Mouse (Mus musculus): Measurements from ENCODE around the gene Ush2a. TPM values are rescaled to one million over a fixed set of nuclear protein-coding genes. Genes with fewer than 3 reads are reported as not detected.

Ush2a gene
- polyA plus RNA-seq, 1 experiment, result not detected

GRCm38 (mm10) chr1:188269071-188269470 is 7.2 kb downstream of the Ush2a start:
- H3K36me3 ChIP-seq (ENCODE audit: control insufficient read depth, insufficient read depth), result no peaks in the 10 kb centered on the region
- no peak overlapping the region for H3K4me2 ChIP-seq (ENCODE audit: low read depth)
- no peaks in the 10 kb centered on the region for H3K79me2 ChIP-seq (ENCODE audit: control insufficient read depth, insufficient read depth)
- no peaks in the 10 kb centered on the region for H3K27me3 ChIP-seq (ENCODE audit: control insufficient read depth, insufficient read depth, insufficient read length)
- H3K4me3 ChIP-seq, result no peak overlapping the region
- TF ChIP-seq TCF3 (IDR thresholded peaks at IDR 0.05; ENCODE audit: insufficient read length, low read depth), result no peak
- no peak for TF ChIP-seq POLR2AphosphoS2 (IDR thresholded peaks at IDR 0.05; ENCODE audit: insufficient read length, low read depth)
- TF ChIP-seq E2F4 (IDR thresholded peaks at IDR 0.05; ENCODE audit: insufficient read depth), result no peak
- TF ChIP-seq POLR2A (IDR thresholded peaks at IDR 0.05; ENCODE audit: insufficient read length, low read depth), result no peak
- TF ChIP-seq MAX (IDR thresholded peaks at IDR 0.05; ENCODE audit: low read depth), result no peak
- H3ac ChIP-seq (ENCODE audit: control insufficient read depth, insufficient read length), result no peak overlapping the region

- no peak overlapping the region for H3K4me2 ChIP-seq (ENCODE audit: low read depth)
- TF ChIP-seq POLR2AphosphoS2 (IDR thresholded peaks at IDR 0.05; ENCODE audit: insufficient read length, low read depth) (no peak), USF1 (IDR thresholded peaks at IDR 0.05; ENCODE audit: low read depth) (no peak), TCF12 (IDR thresholded peaks at IDR 0.05; ENCODE audit: insufficient read depth, poor library complexity, severe bottlenecking) (no peak), E2F4 (IDR thresholded peaks at IDR 0.05; ENCODE audit: insufficient read depth) (no peak), TCF3 (IDR thresholded peaks at IDR 0.05; ENCODE audit: insufficient read length, low read depth) (no peak), MYOD1 (IDR thresholded peaks at IDR 0.05; ENCODE audit: control insufficient read depth in 1 of 3, insufficient read length in 2 of 3, low read depth in 2 of 3) (no peak), POLR2A (IDR thresholded peaks at IDR 0.05; ENCODE audit: insufficient read length, low read depth) (no peak), REST (IDR thresholded peaks at IDR 0.05; ENCODE audit: insufficient read depth, insufficient read length) (no peak), SRF (IDR thresholded peaks at IDR 0.05; ENCODE audit: control insufficient read depth, insufficient read length, low read depth) (no peak), MAX (IDR thresholded peaks at IDR 0.05; ENCODE audit: low read depth) (no peak), MYOG (IDR thresholded peaks at IDR 0.05; ENCODE audit: control insufficient read depth in 1 of 3, insufficient read depth in 1 of 3, insufficient read length in 2 of 3, low read depth in 2 of 3) (no peak)
- no peak overlapping the region for H3K4me3 ChIP-seq
- no peak overlapping the region for H3ac ChIP-seq (ENCODE audit: control insufficient read depth, insufficient read length)
- no peaks in the 10 kb centered on the region for H3K79me2 ChIP-seq (ENCODE audit: control insufficient read depth, insufficient read depth)
- no peaks in the 10 kb centered on the region for H3K27me3 ChIP-seq (ENCODE audit: control insufficient read depth, insufficient read depth, insufficient read length)
- no peaks in the 10 kb centered on the region for H3K36me3 ChIP-seq (ENCODE audit: control insufficient read depth, insufficient read depth)
These were observed 51.5 kb downstream of the Ush2a start for GRCm38 (mm10) chr1:188313303-188313702.

- no peak overlapping the region for H3K4me2 ChIP-seq (ENCODE audit: low read depth)
- TF ChIP-seq E2F4 (IDR thresholded peaks at IDR 0.05; ENCODE audit: insufficient read depth) (no peak), POLR2AphosphoS2 (IDR thresholded peaks at IDR 0.05; ENCODE audit: insufficient read length, low read depth) (no peak), MYOD1 (IDR thresholded peaks at IDR 0.05; ENCODE audit: control insufficient read depth in 1 of 3, insufficient read length in 2 of 3, low read depth in 2 of 3) (no peak), TCF3 (IDR thresholded peaks at IDR 0.05; ENCODE audit: insufficient read length, low read depth) (no peak), TCF12 (IDR thresholded peaks at IDR 0.05; ENCODE audit: insufficient read depth, poor library complexity, severe bottlenecking) (no peak), MYOG (IDR thresholded peaks at IDR 0.05; ENCODE audit: control insufficient read depth in 1 of 3, insufficient read depth in 1 of 3, insufficient read length in 2 of 3, low read depth in 2 of 3) (no peak), CEBPB (IDR thresholded peaks at IDR 0.05; ENCODE audit: insufficient read depth, poor library complexity, severe bottlenecking) (no peak), USF1 (IDR thresholded peaks at IDR 0.05; ENCODE audit: low read depth) (no peak), REST (IDR thresholded peaks at IDR 0.05; ENCODE audit: insufficient read depth, insufficient read length) (no peak), MAX (IDR thresholded peaks at IDR 0.05; ENCODE audit: low read depth) (no peak), SRF (IDR thresholded peaks at IDR 0.05; ENCODE audit: control insufficient read depth, insufficient read length, low read depth) (no peak), POLR2A (IDR thresholded peaks at IDR 0.05; ENCODE audit: insufficient read length, low read depth) (no peak)
These were observed 54.8 kb downstream of the Ush2a start for GRCm38 (mm10) chr1:188316574-188316973.

GRCm38 (mm10) chr1:188320204-188320603 is 58.4 kb downstream of the Ush2a start:
- TF ChIP-seq E2F4 (IDR thresholded peaks at IDR 0.05; ENCODE audit: insufficient read depth), result no peak
- no peak for TF ChIP-seq MYOD1 (IDR thresholded peaks at IDR 0.05; ENCODE audit: control insufficient read depth in 1 of 3, insufficient read length in 2 of 3, low read depth in 2 of 3)
- no peak for TF ChIP-seq POLR2A (IDR thresholded peaks at IDR 0.05; ENCODE audit: insufficient read length, low read depth)
- TF ChIP-seq REST (IDR thresholded peaks at IDR 0.05; ENCODE audit: insufficient read depth, insufficient read length), result no peak
- no peak for TF ChIP-seq MYOG (IDR thresholded peaks at IDR 0.05; ENCODE audit: control insufficient read depth in 1 of 3, insufficient read depth in 1 of 3, insufficient read length in 2 of 3, low read depth in 2 of 3)
- H3K4me3 ChIP-seq, result no peak overlapping the region

More at GRCm38 (mm10) chr1:188316574-188316973, 54.8 kb downstream of the Ush2a start:
- no peak overlapping the region for H3K4me3 ChIP-seq
- H3ac ChIP-seq (ENCODE audit: control insufficient read depth, insufficient read length), result no peak overlapping the region
- no peaks in the 10 kb centered on the region for H3K79me2 ChIP-seq (ENCODE audit: control insufficient read depth, insufficient read depth)
- no peaks in the 10 kb centered on the region for H3K36me3 ChIP-seq (ENCODE audit: control insufficient read depth, insufficient read depth)
- no peaks in the 10 kb centered on the region for H3K27me3 ChIP-seq (ENCODE audit: control insufficient read depth, insufficient read depth, insufficient read length)

GRCm38 (mm10) chr1:188321534-188321933 is 59.7 kb downstream of the Ush2a start:
- H3K36me3 ChIP-seq (ENCODE audit: control insufficient read depth, insufficient read depth), result no peaks in the 10 kb centered on the region
- TF ChIP-seq USF1 (IDR thresholded peaks at IDR 0.05; ENCODE audit: low read depth) (no peak), MYOD1 (IDR thresholded peaks at IDR 0.05; ENCODE audit: control insufficient read depth in 1 of 3, insufficient read length in 2 of 3, low read depth in 2 of 3) (no peak), MAX (IDR thresholded peaks at IDR 0.05; ENCODE audit: low read depth) (no peak)
- no peak overlapping the region for H3K4me2 ChIP-seq (ENCODE audit: low read depth)
- H3K4me3 ChIP-seq, result no peak overlapping the region
- no peak overlapping the region for H3ac ChIP-seq (ENCODE audit: control insufficient read depth, insufficient read length)
- no peaks in the 10 kb centered on the region for H3K79me2 ChIP-seq (ENCODE audit: control insufficient read depth, insufficient read depth)
- no peaks in the 10 kb centered on the region for H3K27me3 ChIP-seq (ENCODE audit: control insufficient read depth, insufficient read depth, insufficient read length)

More at GRCm38 (mm10) chr1:188320204-188320603, 58.4 kb downstream of the Ush2a start:
- Histone ChIP-seq H3K79me2 (ENCODE audit: control insufficient read depth, insufficient read depth) (no peaks in the 10 kb centered on the region), H3K36me3 (ENCODE audit: control insufficient read depth, insufficient read depth) (no peaks in the 10 kb centered on the region), H3K27me3 (ENCODE audit: control insufficient read depth, insufficient read depth, insufficient read length) (no peaks in the 10 kb centered on the region), H3K4me2 (ENCODE audit: low read depth) (no peak overlapping the region), H3ac (ENCODE audit: control insufficient read depth, insufficient read length) (no peak overlapping the region)

Data from myocyte (in vitro differentiated cells).